Mouse (Mus musculus) T-cell, adult 2 months (primary cell): Measurements from ENCODE around the gene Tmem50b.
"Not testable (repeated sequence)": the region's sequence is repeated elsewhere in the genome, so short reads cannot be mapped to it uniquely, and the experiment has no call there.

ENCODE experiments used
- DNase-seq: peaks from one replicate; pipeline ENCODE4 v3.0.0; 2022; ENCODE audit warnings: low spot score

The Tmem50b gene

GRCm38 (mm10) chr16:91537065-91537464 is 60.5 kb downstream of the Tmem50b start:
- DNase-seq, result no peak

DNA sequence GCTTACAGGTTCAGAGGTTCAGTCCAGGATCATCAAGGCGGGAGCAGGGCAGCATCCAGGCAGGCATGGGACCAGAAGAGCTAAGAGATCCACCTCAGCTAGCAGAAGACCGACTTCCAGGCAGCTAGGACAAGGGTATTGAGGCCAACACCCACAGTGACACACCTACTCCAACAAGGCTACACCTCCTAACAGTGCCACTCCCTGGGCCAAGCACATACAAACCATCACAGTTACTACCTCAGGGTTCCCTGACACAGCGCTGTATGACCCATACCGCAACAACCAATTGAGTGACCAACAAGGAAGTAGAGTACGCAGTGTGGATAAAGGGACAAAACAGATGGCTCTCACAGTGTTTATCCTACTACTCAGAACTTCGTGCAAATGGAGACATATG is 61.2 kb downstream of the Tmem50b start:
- no peak for DNase-seq

GRCm38 (mm10) chr16:91534888-91535287 is 62.7 kb downstream of the Tmem50b start:
- peak; percentile 13 for DNase-seq

GRCm38 (mm10) chr16:91534477-91534876 is 63.1 kb downstream of the Tmem50b start:
- peak; percentile 63 for DNase-seq

GRCm38 (mm10) chr16:91533097-91534001 is 64.3 kb downstream of the Tmem50b start:
- DNase-seq, result peak; percentile 97

DNA sequence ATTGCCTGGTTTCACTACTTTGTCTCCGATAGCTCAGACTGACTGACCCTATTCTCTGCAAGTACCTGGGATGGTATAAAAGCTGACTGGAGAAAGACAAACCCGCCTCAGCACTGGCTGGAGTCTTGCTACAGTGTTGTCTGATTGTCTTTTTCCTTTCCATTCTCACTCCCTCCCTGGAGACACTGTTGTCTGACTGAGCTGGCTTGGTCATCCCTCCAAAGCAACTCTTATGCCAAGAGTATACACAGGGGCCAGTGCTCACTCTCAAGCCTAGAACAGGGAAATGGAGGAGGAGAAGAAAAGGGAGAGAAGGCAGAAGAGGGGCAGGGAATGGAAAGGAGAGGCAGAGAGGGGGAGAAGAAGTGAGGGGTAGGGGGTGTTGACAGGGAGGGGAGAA is 65.2 kb downstream of the Tmem50b start:
- DNase-seq, result no peak

GRCm38 (mm10) chr16:91531856-91532255 is 65.7 kb downstream of the Tmem50b start:
- no peak for DNase-seq

- not testable (repeated sequence) for DNase-seq
These were observed 66.8 kb downstream of the Tmem50b start for GRCm38 (mm10) chr16:91530830-91531229.

DNA sequence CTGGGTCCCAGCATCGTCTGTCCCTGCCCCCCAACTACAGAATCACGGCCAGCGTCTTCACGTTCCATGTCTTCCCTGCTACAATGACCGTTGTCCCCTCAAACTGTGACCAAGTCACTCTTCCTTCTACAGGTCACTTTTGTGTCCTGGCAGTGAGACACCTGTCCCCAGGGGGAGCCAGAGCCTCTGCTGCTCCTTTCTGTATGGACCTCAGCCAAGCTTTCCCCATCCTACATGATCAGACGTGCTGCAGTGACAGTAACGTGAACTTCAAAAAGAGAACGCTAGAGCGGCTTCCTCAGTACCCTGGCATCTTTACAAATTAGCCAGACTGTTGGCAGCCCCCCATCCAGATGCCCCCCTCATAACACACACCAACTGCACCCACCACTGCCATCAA is 69.0 kb downstream of the Tmem50b start:
- no peak for DNase-seq

DNA sequence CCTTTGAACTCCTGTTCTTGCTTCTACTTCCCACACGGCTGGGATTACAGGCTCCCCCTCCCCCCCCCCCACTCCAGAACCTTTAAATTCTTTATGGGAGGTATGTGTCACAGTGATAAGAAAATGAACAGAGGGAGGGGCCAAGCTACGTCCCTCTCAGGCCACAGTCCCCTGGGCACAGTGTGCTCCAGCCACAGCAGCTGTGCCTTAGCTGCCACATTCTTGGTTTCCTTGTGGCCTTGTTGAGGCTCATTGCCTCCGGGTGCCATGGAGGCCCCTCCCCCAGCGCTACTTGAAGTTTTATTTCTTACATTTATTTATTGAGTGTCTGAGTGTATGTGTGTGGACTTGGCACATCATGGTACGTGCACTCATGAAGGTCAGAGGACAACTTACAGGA is 70.1 kb downstream of the Tmem50b start:
- no peak for DNase-seq

GRCm38 (mm10) chr16:91527051-91527450 is 70.5 kb downstream of the Tmem50b start:
- DNase-seq, result no peak

GRCm38 (mm10) chr16:91526274-91526673 is 71.3 kb downstream of the Tmem50b start:
- DNase-seq, result no peak
